Mouse (Mus musculus): ENCODE measurements around the gene Capza1.
"Not testable (repeated sequence)": the region's sequence is repeated elsewhere in the genome, so short reads cannot be mapped to it uniquely, and the experiment has no call there.

Capza1 gene

DNA sequence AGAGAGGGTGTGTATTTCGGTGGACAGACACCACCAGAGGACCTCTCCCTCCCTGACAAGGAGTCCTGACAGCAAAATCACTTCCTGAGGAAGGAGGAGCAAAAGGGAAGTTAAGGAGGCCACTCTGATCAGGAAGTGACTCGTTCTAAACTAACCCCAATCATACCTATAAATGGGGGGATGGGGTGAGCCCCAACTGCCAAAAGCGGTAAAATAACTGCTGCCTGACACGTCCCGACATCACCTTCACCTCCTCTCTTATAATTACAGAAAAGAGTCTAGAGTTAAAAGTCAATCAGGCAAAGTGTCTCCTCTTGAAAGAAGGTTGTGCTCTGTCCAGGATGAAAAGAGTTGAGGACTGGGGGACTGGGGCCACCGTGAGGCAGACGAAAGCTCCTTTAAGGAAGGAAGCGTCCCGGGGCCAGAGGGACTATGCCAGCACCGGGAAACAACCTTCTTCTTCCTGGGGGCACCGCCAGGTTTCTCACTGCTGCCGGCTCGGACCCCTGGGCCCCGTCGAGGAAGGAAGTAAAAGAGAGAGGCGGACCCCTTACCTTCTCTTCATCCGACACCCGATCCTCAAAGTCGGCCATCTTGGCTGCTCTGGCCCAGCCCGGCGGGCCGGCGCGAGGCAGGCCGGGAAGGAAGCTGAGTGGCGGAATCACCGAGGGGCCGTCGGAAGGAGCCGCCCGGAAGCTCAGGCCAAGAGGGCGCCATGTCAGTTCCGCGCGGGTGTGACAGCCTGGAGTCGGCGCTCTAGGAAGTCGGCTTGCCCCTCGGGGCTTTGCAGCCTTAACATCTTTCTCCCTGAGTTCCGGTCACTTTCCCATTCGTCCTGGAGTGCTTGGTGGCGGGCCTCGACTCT is at the start of gene Capza1, which contains the start of gene St7l:
Gene Capza1, minus strand, starts transcription at position 720 of the 865 bp plus-strand sequence.
Gene St7l, plus strand, starts transcription at position 220 of the 865 bp plus-strand sequence.
- DNase-seq (ENCODE audit: low spot score): peak; percentile 89

DNA sequence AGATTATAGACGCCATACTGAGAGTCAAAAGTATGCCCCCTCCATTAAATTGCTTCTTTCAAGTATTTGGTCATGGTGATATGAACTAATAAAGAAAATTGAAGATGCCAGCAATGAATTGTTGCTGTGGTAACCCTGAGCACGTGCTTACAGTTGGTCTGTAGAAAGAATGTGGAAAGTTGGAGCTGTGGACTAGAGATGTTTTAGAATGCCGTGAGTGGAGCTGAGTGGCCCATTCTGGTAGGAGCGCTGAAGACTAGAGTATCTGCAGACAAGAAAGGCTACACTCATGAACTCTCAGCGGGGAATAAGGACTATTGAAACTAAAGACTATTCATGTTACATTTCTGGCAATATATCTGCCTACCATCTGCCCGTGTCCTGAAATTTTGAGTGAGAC is 44.9 kb upstream of the Capza1 start:
- no peak for DNase-seq (ENCODE audit: low spot score)

DNA sequence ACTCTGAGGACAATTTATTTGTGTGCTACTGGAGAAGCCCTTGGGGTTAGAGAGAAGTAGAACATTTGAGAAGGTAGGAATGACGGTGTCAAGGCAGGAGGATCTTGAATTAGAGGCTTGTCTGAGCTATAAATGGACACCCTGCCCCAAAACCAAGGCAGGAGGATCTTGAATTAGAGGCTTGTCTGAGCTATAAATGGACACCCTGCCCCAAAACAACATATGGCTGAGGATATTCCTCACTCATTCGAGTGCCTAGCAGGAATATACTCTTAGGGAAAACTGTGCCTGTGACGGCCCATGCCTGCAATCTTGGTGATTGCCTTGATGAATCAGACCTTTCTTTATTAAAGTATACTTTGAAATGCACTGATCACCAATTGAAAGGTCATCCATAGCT is 41.7 kb upstream of the Capza1 start:
- no peak for DNase-seq (ENCODE audit: low spot score)

DNA sequence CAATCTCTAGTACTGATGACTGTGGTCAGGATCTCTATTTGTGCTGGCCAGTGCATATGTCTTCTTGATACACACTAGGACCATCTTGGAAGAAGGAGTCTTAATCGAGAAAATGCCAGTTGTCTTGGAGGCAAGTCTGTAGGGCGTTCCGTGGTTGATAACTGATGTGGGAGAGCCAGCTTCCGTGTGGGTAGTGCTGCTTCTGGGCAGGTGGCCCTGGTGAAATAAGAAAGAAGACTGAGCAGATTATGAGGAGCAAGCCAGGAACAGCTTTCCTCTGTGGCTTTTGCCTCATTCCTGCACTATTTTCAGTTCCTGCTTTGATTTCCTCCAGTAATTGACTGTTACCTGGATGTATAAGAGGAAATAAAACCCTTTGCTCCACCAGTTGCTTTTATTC is 41.1 kb upstream of the Capza1 start:
- no peak for DNase-seq (ENCODE audit: low spot score)

DNA sequence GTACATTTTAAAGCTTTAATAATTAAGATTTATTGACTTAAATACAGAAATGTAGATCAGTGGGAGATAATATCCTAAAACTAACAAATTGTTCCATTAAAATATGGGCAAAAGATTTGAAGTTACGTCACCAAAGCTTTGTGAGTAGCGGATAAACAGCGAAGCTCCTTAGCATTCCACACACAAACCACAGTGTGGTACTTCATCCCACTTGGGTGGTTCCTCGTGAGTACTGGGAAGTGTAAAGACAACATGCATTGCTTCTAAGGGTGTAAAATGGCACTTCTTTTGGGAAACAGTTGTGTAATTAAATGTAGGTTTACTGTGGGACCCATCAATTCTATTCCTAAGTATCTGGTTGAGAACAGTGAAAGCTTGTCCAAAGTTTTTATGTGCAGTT is 36.8 kb upstream of the Capza1 start:
- no peak for DNase-seq (ENCODE audit: low spot score)

DNA sequence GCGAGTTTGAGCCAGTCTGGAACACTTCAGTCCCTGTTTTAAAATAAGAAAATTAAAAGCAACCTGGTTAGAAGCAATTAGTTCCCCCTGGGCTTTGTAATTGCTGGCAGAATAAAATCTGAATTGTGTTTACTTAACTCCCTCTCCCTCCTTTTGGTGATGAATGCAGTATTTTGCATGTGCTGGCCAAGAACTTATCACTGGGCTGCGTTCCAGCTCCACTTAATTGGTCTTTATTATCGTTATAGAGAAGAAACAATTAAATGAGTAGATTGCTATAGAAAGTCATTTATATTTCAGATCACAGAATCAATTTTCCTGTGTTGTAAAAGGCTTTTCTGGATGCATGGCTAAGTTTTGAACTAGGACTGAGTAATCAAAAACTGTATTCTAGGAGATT is 31.8 kb upstream of the Capza1 start:
- DNase-seq (ENCODE audit: low spot score): no peak

DNA sequence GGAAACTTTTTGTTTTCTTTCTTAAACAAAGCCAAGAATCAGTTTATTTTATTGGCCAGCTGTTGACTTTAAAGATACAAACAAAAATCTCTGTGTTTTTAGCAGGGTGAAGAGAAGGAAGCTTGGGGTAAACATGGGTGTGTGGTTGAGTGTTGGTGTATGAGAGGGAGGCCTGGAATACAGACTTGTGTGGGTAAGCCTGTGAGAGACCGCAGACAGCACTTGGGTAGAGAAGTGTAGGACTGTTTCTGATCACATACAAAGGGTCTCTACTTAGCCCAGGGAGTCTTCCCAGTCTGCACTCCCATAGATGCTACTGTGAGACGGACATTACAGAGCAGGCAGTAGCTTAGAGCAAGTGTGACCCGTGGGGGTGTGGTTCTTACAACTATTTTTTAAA is 24.3 kb upstream of the Capza1 start:
- no peak for DNase-seq (ENCODE audit: low spot score)

DNA sequence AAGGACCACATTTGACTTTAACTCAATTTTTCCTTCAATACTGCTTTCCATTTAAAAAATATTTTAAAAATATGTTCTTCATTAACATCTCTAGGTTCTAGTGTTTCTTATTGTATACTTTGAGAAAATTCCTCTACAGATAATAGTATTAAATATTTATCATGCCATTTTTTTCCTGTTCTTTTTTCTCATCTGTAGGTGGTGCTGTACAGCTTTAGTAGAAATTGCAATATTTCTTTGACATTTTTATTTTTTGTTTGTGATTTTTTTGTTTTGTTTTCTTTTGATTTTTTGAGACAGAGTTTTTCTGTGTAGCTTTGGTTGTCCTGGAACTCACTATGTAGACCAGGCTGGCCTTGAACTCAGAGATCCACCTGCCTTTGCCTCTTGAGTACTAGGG is 5.3 kb upstream of the Capza1 start:
- DNase-seq (ENCODE audit: low spot score): no peak

DNA sequence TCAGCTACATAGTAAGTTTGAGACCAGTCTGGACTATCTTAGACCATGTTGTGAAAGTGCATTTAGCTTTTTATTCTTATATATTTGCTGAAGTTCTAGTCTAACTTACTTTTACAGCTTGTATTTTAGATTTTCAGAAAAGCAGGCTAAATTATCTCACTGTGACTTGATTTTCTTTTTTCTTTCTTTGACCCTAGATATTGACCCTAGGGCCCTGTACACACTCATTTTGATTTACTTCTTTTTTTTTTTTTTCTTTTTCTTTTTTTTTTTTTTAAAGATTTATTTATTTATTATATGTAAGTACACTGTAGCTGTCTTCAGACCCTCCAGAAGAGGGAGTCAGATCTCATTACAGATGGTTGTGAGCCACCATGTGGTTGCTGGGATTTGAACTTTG is 2.4 kb upstream of the Capza1 start:
- not testable (repeated sequence) for DNase-seq (ENCODE audit: low spot score)

DNA sequence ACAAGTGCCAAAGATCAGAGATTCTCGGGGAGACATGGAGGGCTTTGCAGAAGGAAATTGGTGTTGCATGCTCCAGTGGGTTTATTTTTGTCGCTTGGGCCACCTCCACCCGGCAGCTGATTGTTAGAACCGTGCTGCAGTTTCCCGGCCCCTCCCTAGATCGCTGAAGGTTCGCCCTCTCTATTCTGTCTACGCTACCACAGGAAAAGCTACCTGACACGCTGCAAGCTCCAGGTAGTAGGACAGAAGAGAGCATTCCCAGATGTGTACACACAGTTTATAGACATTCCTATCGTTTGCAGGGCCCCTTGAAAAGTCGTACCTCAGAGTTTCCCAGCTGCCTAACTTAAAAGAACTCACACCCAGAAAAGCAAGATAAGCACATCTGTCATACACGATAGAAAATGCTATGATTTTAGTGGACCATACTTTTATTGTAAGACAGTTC is 1.1 kb upstream of the Capza1 start:
- DNase-seq (ENCODE audit: low spot score): peak; percentile 49

DNA sequence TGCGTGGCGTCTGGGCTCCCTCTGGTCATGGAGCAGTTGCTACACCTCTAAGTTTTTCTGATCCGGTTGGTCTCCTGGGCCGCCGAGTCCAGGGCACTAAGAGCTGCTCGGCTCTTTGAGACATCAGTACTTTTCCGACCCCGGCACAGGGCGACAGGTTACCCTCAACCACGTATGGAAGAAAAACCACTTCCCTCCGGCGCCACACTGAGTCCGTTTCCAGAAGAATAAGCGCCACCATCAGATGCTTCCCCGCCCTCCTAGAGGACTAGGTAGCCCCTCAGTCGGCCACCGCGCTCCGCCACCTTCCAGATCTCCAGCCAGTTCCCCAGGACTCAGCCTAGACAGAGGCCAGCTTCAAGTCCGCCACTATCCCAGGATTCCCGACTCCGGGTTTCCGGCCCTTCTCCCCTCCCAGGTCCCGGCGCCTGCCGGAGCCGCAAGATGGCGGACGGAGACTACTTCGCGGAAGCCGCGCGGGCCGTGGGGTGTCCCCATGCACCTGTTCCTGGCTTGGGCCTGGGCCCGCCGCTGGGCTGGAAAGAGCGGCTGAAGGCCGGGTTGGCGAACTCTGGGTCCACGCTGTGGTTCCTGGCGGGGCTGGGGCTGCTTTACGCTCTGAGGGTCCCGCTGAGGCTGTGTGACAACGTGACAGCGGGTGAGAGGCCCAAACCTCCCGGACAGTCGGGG is 491 bp upstream of the Capza1 start:
- DNase-seq (ENCODE audit: low spot score): peak; percentile 80

DNA sequence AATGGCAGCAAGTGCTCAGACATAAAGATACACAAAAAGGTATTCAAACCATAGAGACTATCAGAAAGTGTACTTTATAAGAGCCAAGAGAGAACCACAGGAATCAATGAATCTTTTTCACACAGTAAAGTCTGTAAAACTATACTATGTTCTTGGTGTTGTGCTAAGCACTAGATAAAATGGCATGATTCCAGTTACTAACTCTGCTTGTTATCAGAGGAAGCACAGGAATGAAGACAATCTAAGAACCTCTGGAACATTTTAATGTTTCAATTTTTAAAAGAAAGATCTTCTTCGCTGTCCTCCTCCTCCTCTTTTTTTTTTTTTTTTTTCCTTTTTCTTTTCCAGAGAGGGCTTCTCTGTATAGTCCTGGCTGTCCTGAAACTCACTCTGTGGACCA is 5.7 kb downstream of the Capza1 start:
- DNase-seq (ENCODE audit: low spot score): no peak

DNA sequence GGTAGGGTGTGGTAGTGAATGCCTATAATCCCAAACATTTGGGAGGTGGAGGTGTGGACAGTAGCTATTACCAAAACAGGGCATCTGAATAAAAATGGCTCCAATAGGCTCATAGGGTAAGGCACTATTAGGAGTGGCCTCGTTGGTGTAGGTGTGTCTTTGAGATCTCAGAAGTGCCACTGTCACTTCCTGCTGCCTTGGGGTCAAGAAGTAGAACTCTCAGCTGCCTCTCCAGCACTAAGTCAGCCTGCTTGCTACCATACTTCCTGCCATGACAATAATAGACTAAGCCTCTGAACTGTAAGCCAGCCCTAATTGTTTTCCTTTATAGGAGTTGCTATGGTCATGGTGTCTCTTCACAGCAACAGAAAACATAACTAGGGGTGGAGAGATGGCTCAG is 8.2 kb downstream of the Capza1 start:
- DNase-seq (ENCODE audit: low spot score): peak; percentile 56

DNA sequence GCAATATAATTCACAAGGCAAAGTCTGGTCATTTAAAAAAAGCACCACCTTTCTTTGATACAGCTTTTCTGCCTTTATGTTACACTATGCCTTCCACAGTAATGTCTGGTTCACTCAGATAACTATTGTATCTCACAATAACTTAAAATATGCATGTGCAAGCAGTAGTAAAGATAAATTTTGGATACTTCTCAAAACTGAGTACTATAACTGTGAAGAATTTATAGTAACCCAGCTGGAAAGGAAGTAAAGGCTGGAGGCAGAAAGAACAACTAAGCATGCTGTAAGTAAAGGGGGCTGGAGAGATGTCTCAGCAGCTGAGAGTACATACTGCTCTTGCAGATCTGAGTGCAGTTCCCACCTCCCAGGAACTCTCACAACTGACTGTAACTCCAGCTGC is 9.4 kb downstream of the Capza1 start:
- no peak for DNase-seq (ENCODE audit: low spot score)

DNA sequence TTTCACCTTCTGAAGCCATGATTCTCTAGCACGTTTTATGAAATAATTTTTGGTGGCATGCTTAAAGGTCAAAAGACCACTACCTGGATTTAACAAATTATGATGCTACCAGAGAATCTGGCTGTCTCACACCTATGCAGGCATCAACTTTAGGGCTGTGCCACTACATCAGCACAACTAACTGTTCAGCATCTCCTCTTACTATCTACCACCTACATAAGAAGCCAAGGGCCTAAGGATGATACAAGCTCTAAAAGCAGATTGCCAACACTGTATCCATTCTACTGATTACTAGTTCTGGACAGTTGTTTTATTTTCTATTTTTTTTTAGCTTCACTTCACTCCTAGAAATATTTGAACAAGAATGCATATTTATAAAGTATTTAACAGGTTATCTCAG is 9.8 kb downstream of the Capza1 start:
- DNase-seq (ENCODE audit: low spot score): no peak

DNA sequence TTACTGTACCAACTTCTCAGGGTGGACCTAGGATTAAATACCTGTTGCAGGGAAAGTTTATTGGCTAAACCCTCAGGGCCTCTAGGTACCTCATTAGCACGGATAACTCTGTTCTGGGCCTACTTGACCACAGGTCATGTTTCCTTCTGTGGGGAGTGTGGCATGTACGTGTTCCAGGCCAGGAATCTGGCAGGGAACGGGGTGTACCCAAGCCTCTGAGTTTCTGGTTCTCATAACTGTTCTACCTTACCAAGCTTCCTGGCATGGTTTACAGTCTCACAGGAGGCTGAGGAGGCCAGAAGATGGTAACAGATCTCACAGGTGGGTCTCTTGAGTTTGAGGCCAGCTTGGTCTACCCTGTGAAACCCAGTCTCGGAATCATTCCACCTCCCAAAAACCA is 17.7 kb downstream of the Capza1 start:
- no peak for DNase-seq (ENCODE audit: low spot score)

DNA sequence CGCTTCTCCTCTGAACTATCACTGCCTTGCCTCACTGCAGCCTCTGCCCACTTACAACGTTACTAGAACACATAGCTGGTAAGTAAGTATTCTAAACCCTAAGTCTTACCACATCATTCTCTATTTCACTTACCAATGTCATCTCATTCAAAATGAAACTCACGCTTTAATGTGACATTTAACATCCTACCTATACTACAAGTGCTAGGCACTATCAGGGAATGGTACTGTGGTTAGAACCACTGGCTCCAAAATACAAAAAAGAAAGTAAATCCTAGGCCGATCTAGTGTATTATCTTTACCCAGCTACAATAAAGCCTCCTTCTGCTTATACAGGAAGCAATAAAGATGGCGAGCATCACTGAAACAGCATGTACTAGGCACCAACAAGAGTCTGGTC is 23.3 kb downstream of the Capza1 start:
- DNase-seq (ENCODE audit: low spot score): no peak

DNA sequence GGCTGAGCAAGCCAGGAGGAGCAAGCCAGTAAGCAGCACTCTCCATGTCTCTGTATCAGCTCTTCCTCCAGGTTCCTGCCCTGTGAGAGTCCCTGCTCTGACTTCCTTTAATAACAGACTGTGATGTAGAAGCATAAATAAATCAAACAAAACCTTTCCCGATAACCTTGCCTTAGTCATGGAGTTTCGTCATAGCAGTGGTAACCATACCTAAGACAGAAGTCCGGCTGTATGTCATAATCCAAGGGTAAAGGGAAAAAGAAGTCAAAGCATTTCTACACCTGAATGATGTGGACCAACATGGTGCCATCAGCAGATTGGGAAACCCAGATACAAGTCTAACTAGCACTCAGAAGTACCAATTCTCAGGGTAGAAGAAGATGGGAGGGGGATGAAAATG is 28.5 kb downstream of the Capza1 start:
- DNase-seq (ENCODE audit: low spot score): no peak

DNA sequence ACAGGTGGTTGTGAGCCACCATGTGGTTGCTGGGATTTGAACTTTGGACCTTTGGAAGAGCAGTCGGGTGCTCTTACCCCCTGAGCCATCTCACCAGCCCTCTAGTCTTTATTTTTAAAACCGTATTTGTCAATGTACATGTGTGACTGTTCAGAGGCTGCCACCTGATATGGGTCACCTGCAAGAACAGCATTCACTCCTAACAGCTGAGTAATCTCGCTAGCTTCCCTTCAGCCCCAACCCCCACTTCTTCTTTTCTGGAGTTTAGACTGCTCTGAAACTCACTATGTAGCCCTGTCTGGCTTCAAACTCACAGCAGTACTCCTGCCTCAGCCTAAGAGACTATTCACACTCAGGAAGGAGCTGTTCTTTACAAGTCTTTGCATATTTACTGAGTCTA is 41.9 kb downstream of the Capza1 start:
- no peak for DNase-seq (ENCODE audit: low spot score)

DNA sequence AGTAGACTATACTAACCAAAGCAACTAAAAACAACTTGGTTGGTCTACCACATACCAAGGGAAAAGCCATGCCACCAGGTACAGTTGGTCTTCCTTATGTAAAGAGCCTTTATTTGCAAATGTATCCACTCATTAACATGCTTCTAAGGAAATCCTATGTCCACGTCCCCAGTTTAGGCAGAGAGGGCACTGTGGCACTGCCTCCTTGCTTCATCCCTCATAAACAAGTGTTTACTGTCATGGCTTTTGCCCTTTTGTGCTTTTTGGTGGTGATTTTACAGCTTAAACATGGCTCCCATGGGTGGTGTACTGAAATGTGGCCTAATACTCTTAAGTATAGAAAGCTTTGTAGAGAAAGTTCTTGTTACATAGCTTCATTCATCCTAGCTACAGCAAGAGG is 43.9 kb downstream of the Capza1 start:
- no peak for DNase-seq (ENCODE audit: low spot score)

DNA sequence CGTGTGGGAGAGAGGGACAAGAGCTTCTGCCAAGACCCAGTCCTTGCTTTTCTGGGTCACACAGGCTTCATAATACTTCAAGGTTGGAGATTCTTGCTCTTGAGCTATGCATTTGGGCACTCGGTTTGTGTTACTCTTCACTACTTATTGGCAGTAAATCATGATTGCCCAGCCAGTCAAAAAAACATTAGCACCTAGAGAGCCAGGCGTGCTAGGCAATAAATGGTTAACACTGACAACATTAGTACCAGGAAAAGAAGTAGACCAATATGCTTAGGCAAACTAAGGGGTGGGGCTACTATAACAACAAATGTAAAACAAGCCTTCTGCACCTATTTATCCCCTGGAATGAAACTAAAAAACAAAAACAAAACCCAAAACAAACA is 45.6 kb downstream of the Capza1 start:
- no peak for DNase-seq (ENCODE audit: low spot score)

DNA sequence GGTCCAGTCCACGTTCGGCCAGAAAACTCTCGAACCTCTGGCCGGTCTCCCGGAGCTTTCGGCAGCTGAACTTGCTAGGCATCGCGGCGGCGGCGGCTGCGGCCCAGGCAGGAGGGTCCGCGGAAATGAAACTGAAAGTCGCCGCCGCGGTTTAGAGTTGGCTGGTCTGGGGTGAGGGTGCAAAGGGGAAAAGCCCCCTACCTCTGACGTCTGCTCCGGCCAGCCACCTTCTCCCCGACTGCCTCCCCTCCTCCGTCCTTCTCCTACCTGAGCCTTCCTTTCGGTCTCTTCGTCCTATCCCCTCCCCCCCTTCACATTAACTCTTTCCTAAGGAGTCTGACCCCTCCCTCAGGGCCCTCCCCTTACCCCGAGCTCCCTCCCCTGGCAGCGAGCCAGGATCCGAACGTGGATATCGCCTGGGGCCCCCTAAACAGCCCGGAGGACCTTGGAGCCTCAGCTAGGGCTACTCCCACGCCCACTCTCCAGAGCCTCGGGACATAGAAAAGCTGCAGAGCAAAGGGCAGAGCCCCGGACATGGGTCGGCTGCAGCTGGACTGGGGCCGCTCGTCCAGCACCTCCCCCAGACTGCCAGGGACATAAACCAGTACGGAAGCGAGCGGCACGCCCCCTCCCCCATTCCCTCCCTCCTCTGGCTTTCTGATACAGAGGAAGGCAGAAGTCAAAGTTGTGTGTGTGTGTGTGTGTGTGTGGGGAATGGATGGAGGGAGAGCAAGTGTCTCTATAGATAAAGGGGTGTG is 46.1 kb downstream of the Capza1 start, which contains the start of gene Mov10:
Gene Mov10, minus strand, starts transcription at position 573 of the 758 bp plus-strand sequence.
- DNase-seq (ENCODE audit: low spot score): peak; percentile 63

All from T-cell, adult 2 months (primary cell).